Mouse (Mus musculus) myocyte (in vitro differentiated cells): ENCODE results near the gene Tinf2.

Experiments used
- MYOD1 ChIP-seq, 3 experiments: IDR thresholded peaks; one replicate each; pipeline ENCODE4 v1.6.1; 2011; ENCODE audit warnings: control low read depth in 2 of 3, low read depth in 2 of 3, mild to moderate bottlenecking in 2 of 3, moderate library complexity in 1 of 3; ENCODE audit not compliant: insufficient read length in 2 of 3, control insufficient read depth in 1 of 3
- MYOG ChIP-seq, 3 experiments: IDR thresholded peaks; one replicate each; pipeline ENCODE4 v1.6.1; 2011; ENCODE audit warnings: control low read depth in 2 of 3, low read depth in 2 of 3, mild to moderate bottlenecking in 2 of 3; ENCODE audit not compliant: insufficient read length in 2 of 3, control insufficient read depth in 1 of 3, insufficient read depth in 1 of 3

GRCm38 (mm10) chr14:55659960-55660573 is 21.6 kb downstream of the Tinf2 start, which contains the start of gene Mdp1:
- TF ChIP-seq MYOD1 (IDR thresholded peaks at IDR 0.05; ENCODE audit: control insufficient read depth in 1 of 3, insufficient read length in 2 of 3, low read depth in 2 of 3) (no peak), MYOG (IDR thresholded peaks at IDR 0.05; ENCODE audit: control insufficient read depth in 1 of 3, insufficient read depth in 1 of 3, insufficient read length in 2 of 3, low read depth in 2 of 3) (peak in 1 of 3 experiments; percentile 10)
